Mouse (Mus musculus) heart, embryonic 15.5 days (tissue): ENCODE measurements around the gene D330020A13Rik. TPM values are rescaled to one million over a fixed set of nuclear protein-coding genes. Genes with fewer than 3 reads are reported as not detected.
"Not testable (repeated sequence)": the region's sequence is repeated elsewhere in the genome, so short reads cannot be mapped to it uniquely, and the experiment has no call there.

Experiments
- ATAC-seq: fragments of 200-750 bp; cut with Nextera tagmentation; replicated peaks from 2 replicates; pipeline ENCODE4 v1.8.0; 2017; ENCODE audit warnings: low read depth, moderate TSS enrichment; ENCODE audit not compliant: insufficient number of reproducible peaks, insufficient read depth, low FRiP score
- H3K27ac ChIP-seq: fragments of 300-500 bp; sonication (generic); 2 replicates; pipeline ENCODE4 v1.5.1; 2015; ENCODE audit warnings: mild to moderate bottlenecking, inconsistent platforms
- H3K27me3 ChIP-seq: fragments of 300-500 bp; sonication (generic); 2 replicates; pipeline ENCODE4 v1.6.1; 2015; ENCODE audit warnings: inconsistent platforms
- H3K36me3 ChIP-seq: fragments of 300-500 bp; sonication (generic); 2 replicates; pipeline ENCODE4 v1.6.1; 2015; ENCODE audit warnings: mild to moderate bottlenecking, inconsistent platforms
- H3K4me1 ChIP-seq: fragments of 300-500 bp; sonication (generic); replicated peaks from 2 replicates; pipeline ENCODE4 v1.6.1; 2015; ENCODE audit warnings: inconsistent platforms
- H3K4me2 ChIP-seq: fragments of 300-500 bp; sonication (generic); 2 replicates; pipeline ENCODE4 v1.6.1; 2015; ENCODE audit warnings: inconsistent platforms, mild to moderate bottlenecking, moderate library complexity
- H3K4me3 ChIP-seq: fragments of 300-500 bp; sonication (generic); 2 replicates; pipeline ENCODE4 v1.5.1; 2015; ENCODE audit warnings: mild to moderate bottlenecking, inconsistent platforms
- H3K9ac ChIP-seq: fragments of 300-500 bp; sonication (generic); 2 replicates; pipeline ENCODE4 v1.6.1; 2015; ENCODE audit warnings: mild to moderate bottlenecking, inconsistent platforms
- H3K9me3 ChIP-seq: fragments of 300-500 bp; sonication (generic); replicated peaks from 2 replicates; pipeline ENCODE4 v1.6.1; 2016; ENCODE audit warnings: inconsistent platforms
- WGBS: fragments of 180-500 bp; shearing (Covaris S2); methylation state at CpG from one replicate; pipeline ENCODE4 v1.1.7; 2015; ENCODE audit warnings: mixed read lengths; 5-methylcytosine and 5-hydroxymethylcytosine counted together
- polyA plus RNA-seq: library from polyadenylated mRNA; unstranded; fragments of >200 nt; fragmentation: Nextera tagmentation; extraction: Ambion mirVana; gene quantifications from 2 replicates; pipeline ENCODE4 v1.2.1, GENCODE M21; 2015

The D330020A13Rik gene
- polyA plus RNA-seq, 1 experiment from 2014 or later: 0.21 TPM

DNA sequence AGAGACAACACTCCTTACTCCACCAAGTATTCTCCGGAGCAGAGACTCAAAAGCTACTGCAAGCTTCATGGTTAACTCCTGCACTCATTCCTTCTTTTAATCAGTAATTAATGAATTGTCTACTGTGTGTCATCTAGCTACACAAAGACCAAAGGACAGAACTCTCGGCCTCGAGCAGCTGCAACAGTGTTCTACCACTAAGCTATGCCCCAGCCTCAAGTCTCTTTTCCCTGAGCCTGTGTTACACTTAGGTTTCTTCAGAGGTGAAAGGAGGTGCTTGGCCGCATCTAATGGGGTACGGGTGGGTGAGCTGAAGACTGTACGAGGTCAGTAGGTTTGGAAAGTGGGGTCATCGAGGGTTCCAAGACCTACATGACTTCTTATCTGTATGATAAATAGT lies 30.6 kb upstream of the D330020A13Rik start:
- H3K9ac ChIP-seq: no peak overlapping the region
- 72% methylated on average over 7 of the region's 7 CpGs for WGBS
- no peak overlapping the region for H3K4me2 ChIP-seq
- H3K4me1 ChIP-seq: peaks cover 10% of the 10 kb centered on the region; the same call in 1 of the 2 replicates
- no peak overlapping the region for H3K27ac ChIP-seq
- H3K4me3 ChIP-seq: no peak overlapping the region
- H3K36me3 ChIP-seq: no peaks in the 10 kb centered on the region
- H3K9me3 ChIP-seq: no peaks in the 10 kb centered on the region
- ATAC-seq: no peak
- no peaks in the 10 kb centered on the region for H3K27me3 ChIP-seq

DNA sequence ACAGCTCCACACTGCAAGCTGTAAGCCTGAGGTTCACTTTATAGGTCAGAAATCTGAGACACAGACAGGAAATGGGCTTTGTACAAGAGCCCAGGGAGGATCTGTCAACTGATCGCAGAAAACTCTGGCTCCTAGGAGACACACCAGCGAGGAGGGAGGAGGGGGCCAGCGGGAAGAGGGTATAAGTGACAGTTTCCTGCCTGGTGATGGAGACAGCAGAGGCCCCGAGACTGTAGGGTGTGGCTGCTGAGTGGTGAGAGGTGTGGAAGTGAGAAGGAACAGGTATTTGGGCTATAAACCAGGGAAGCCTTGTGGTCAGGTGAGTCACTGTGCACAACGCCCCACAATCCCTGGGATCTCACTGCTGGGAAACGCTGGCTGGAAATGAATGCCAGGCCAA lies 30.0 kb upstream of the D330020A13Rik start:
- no peak for ATAC-seq
- H3K4me2 ChIP-seq: no peak overlapping the region
- H3K9ac ChIP-seq: no peak overlapping the region
- H3K4me1 ChIP-seq: peaks cover 10% of the 10 kb centered on the region; the same call in 1 of the 2 replicates
- H3K9me3 ChIP-seq: no peaks in the 10 kb centered on the region
- H3K4me3 ChIP-seq: no peak overlapping the region
- no peaks in the 10 kb centered on the region for H3K36me3 ChIP-seq
- 35% methylated on average over 6 of the region's 6 CpGs for WGBS
- no peaks in the 10 kb centered on the region for H3K27me3 ChIP-seq
- H3K27ac ChIP-seq: no peak overlapping the region

- H3K9me3 ChIP-seq: no peaks in the 10 kb centered on the region
- H3K36me3 ChIP-seq: no peaks in the 10 kb centered on the region
- no peak for ATAC-seq
- peaks cover 34% of the 10 kb centered on the region for H3K4me1 ChIP-seq
- peak overlapping the region; percentile 83 for H3K27ac ChIP-seq
- no peaks in the 10 kb centered on the region for H3K27me3 ChIP-seq
- H3K4me3 ChIP-seq: no peak overlapping the region
- H3K9ac ChIP-seq: no peak overlapping the region
- 63% methylated on average over 8 of the region's 8 CpGs for WGBS
- H3K4me2 ChIP-seq: no peak overlapping the region
Observed at GRCm38 (mm10) chr6:120274181-120274580, 20.0 kb upstream of the D330020A13Rik start.

- peak overlapping the region; percentile 16 for H3K9ac ChIP-seq
- H3K27me3 ChIP-seq: no peaks in the 10 kb centered on the region
- 27% methylated on average over 4 of the region's 4 CpGs for WGBS
- H3K4me2 ChIP-seq: peak overlapping the region; percentile 40
- no peak overlapping the region for H3K4me3 ChIP-seq
- ATAC-seq: peak; percentile 89
- H3K36me3 ChIP-seq: no peaks in the 10 kb centered on the region
- H3K27ac ChIP-seq: peak overlapping the region; percentile 83
- H3K4me1 ChIP-seq: peaks cover 40% of the 10 kb centered on the region
- no peaks in the 10 kb centered on the region for H3K9me3 ChIP-seq
Observed at GRCm38 (mm10) chr6:120274887-120275286, 19.3 kb upstream of the D330020A13Rik start.

DNA sequence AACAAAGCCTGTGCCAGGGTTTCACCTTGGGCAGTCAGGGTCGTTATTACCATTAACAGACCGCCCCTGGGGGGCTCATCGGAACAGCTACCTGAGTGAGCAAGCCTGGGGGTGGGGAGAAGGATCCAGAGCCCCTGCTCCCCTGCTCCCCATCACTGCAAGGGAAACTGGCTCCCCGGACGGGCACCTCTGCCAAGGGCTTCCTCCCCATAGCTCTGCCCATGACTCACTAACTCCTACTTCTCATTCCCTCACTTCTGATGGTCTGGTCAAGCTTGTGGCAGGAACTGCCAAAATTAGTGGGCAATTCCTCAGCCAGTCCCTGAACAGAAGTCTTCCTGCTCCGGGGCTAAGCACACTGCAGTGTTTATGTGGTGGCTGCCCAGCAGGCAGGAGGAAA lies 18.9 kb upstream of the D330020A13Rik start:
- peaks cover 40% of the 10 kb centered on the region for H3K4me1 ChIP-seq
- peak overlapping the region; percentile 40 for H3K4me2 ChIP-seq
- no peaks in the 10 kb centered on the region for H3K9me3 ChIP-seq
- H3K4me3 ChIP-seq: no peak overlapping the region
- H3K9ac ChIP-seq: peak overlapping the region; percentile 16
- peak overlapping the region; percentile 83 for H3K27ac ChIP-seq
- no peaks in the 10 kb centered on the region for H3K27me3 ChIP-seq
- ATAC-seq: peak; percentile 10; the same call in 1 of the 2 replicates
- WGBS: 28% methylated on average over 6 of the region's 6 CpGs
- no peaks in the 10 kb centered on the region for H3K36me3 ChIP-seq

- H3K4me3 ChIP-seq: no peak overlapping the region
- H3K9ac ChIP-seq: no peak overlapping the region
- WGBS: 72% methylated on average over 7 of the region's 7 CpGs
- ATAC-seq: no peak
- H3K27ac ChIP-seq: no peak overlapping the region
- H3K4me2 ChIP-seq: no peak overlapping the region
- H3K36me3 ChIP-seq: no peaks in the 10 kb centered on the region
- no peaks in the 10 kb centered on the region for H3K27me3 ChIP-seq
- H3K9me3 ChIP-seq: no peaks in the 10 kb centered on the region
- peaks cover 36% of the 10 kb centered on the region for H3K4me1 ChIP-seq
Observed at GRCm38 (mm10) chr6:120276874-120277449, 17.2 kb upstream of the D330020A13Rik start.

GRCm38 (mm10) chr6:120287279-120287678 lies 6.9 kb upstream of the D330020A13Rik start:
- H3K4me1 ChIP-seq: no peaks in the 10 kb centered on the region
- H3K36me3 ChIP-seq: no peaks in the 10 kb centered on the region
- no peak overlapping the region for H3K27ac ChIP-seq
- H3K9me3 ChIP-seq: no peaks in the 10 kb centered on the region
- WGBS: 84% methylated on average over 9 of the region's 9 CpGs
- H3K4me2 ChIP-seq: no peak overlapping the region
- H3K4me3 ChIP-seq: no peak overlapping the region
- peaks cover 4% of the 10 kb centered on the region; the same call in 1 of the 2 replicates for H3K27me3 ChIP-seq
- no peak for ATAC-seq
- H3K9ac ChIP-seq: no peak overlapping the region

DNA sequence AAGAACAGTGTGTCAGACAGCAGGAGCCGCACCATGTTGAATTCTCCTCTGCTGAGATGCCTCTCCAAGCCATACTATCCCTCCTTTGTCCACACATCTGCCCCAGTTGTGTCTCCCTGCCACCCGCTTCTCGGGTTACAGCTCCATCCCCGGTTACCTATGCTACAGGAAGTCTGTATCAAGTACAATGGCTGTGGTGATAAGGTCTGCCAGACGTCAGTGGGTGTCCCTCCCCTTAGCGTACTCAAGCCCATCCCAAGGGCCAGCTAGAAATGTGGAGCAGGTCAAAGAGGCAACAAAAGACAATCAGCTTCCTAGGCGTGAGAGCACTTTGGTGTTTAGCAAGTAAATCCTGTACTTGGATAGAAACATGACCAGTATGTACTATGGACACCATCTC lies 5.6 kb upstream of the D330020A13Rik start:
- no peak for ATAC-seq
- Histone ChIP-seq H3K27ac (no peak overlapping the region), H3K36me3 (no peaks in the 10 kb centered on the region), H3K9me3 (no peaks in the 10 kb centered on the region), H3K4me2 (no peak overlapping the region), H3K27me3 (peaks cover 13% of the 10 kb centered on the region; the same call in 1 of the 2 replicates), H3K4me1 (no peaks in the 10 kb centered on the region), H3K9ac (no peak overlapping the region), H3K4me3 (no peak overlapping the region)
- WGBS: 38% methylated on average over 7 of the region's 7 CpGs

- H3K4me3 ChIP-seq: no peak overlapping the region
- H3K9ac ChIP-seq: no peak overlapping the region
- no peaks in the 10 kb centered on the region for H3K9me3 ChIP-seq
- 84% methylated on average over 4 of the region's 4 CpGs for whole genome bisulfite sequencing
- H3K27me3 ChIP-seq: peaks cover 22% of the 10 kb centered on the region
- H3K4me2 ChIP-seq: no peak overlapping the region
- ATAC-seq: no peak
- H3K27ac ChIP-seq: no peak overlapping the region
- H3K4me1 ChIP-seq: peaks cover 1% of the 10 kb centered on the region
- H3K36me3 ChIP-seq: no peaks in the 10 kb centered on the region
Observed at GRCm38 (mm10) chr6:120289430-120289829, 4.7 kb upstream of the D330020A13Rik start.

DNA sequence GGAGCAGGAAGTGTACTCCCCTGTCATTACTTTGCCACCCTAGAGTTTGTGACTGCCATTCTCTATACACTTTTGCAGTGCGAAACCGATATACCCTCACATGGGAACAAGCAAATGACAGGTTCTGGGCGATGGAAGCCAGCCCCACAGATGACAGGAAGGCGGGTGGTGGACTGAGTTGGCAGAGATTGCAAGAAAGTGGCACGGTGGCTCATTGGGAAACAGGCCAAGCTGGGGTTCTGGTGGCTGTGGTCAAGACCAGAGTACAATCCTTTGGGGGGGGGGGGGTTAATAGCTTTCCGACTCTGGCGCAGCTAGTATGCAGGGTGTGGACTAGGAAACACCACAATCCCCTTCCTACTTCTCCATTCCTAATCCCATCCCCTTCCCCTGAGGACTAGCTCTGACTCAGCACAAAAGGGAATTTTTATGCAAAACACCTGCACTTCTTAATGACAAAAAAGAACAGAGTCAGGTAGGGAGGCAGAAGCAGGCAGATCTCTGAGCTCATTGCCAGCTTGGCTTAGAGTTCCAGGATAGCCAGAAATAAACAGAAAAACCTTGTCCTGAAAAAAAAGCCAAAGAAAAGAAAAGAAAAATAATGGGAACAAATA lies 2.7 kb upstream of the D330020A13Rik start:
- Histone ChIP-seq H3K9me3 (no peaks in the 10 kb centered on the region), H3K4me3 (no peak overlapping the region), H3K36me3 (no peaks in the 10 kb centered on the region), H3K27ac (no peak overlapping the region), H3K4me2 (no peak overlapping the region), H3K27me3 (peaks cover 37% of the 10 kb centered on the region), H3K9ac (no peak overlapping the region), H3K4me1 (peaks cover 9% of the 10 kb centered on the region)
- ATAC-seq: no peak
- 60% methylated on average over 7 of the region's 7 CpGs for WGBS

- peaks cover 34% of the 10 kb centered on the region for H3K27me3 ChIP-seq
- H3K9ac ChIP-seq: peak overlapping the region; percentile 46
- H3K9me3 ChIP-seq: no peaks in the 10 kb centered on the region
- no peaks in the 10 kb centered on the region for H3K36me3 ChIP-seq
- H3K4me2 ChIP-seq: peak overlapping the region; percentile 99
- H3K4me1 ChIP-seq: peaks cover 9% of the 10 kb centered on the region
- peak; percentile 31; the same call in 1 of the 2 replicates for ATAC-seq
- H3K27ac ChIP-seq: no peak overlapping the region
- WGBS: 1% methylated on average over 16 of the region's 16 CpGs
- H3K4me3 ChIP-seq: peak overlapping the region; percentile 70
Observed at GRCm38 (mm10) chr6:120294785-120295133, 595 bp downstream of the D330020A13Rik start.

GRCm38 (mm10) chr6:120296589-120296988 lies 2.4 kb downstream of the D330020A13Rik start:
- not testable (repeated sequence) for H3K4me1 ChIP-seq, H3K9me3 ChIP-seq, H3K4me2 ChIP-seq, H3K36me3 ChIP-seq, H3K4me3 ChIP-seq, ATAC-seq, H3K27ac ChIP-seq, H3K9ac ChIP-seq
- 95% methylated on average over 2 of the region's 2 CpGs for WGBS
- peaks cover 34% of the 10 kb centered on the region for H3K27me3 ChIP-seq
